Mouse (Mus musculus) limb, embryonic 12.5 days (tissue): ENCODE data around the gene Asb18. TPM values are rescaled to one million over a fixed set of nuclear protein-coding genes. Genes with fewer than 3 reads are reported as not detected.

Experiments used
- ATAC-seq: fragments of 200-750 bp; cut with Nextera tagmentation; 2 replicates; pipeline ENCODE4 v1.8.0; 2017; ENCODE audit warnings: low read depth, moderate TSS enrichment; ENCODE audit not compliant: insufficient number of reproducible peaks, insufficient read depth, low FRiP score, low TSS enrichment
- H3K27ac ChIP-seq: fragments of 300-500 bp; sonication (generic); 2 replicates; pipeline ENCODE4 v1.5.1; 2016; ENCODE audit warnings: mild to moderate bottlenecking, moderate library complexity
- H3K27me3 ChIP-seq: fragments of 300-500 bp; sonication (generic); 2 replicates; pipeline ENCODE4 v1.6.1; 2016; ENCODE audit warnings: mild to moderate bottlenecking, moderate library complexity
- H3K36me3 ChIP-seq: fragments of 300-500 bp; sonication (generic); 2 replicates; pipeline ENCODE4 v1.6.1; 2016; ENCODE audit warnings: mild to moderate bottlenecking, moderate library complexity
- H3K4me1 ChIP-seq: fragments of 300-500 bp; sonication (generic); replicated peaks from 2 replicates; pipeline ENCODE4 v1.6.1; 2016
- H3K4me2 ChIP-seq: fragments of 300-500 bp; sonication (generic); 2 replicates; pipeline ENCODE4 v1.6.1; 2016; ENCODE audit warnings: mild to moderate bottlenecking, moderate library complexity
- H3K4me3 ChIP-seq: fragments of 300-500 bp; sonication (generic); replicated peaks from 2 replicates; pipeline ENCODE4 v1.5.1; 2016; ENCODE audit warnings: mild to moderate bottlenecking
- H3K9ac ChIP-seq: fragments of 300-500 bp; sonication (generic); replicated peaks from 2 replicates; pipeline ENCODE4 v1.6.1; 2016; ENCODE audit warnings: mild to moderate bottlenecking, moderate library complexity
- H3K9me3 ChIP-seq: fragments of 300-500 bp; sonication (generic); 2 replicates; pipeline ENCODE4 v1.6.1; 2016; ENCODE audit warnings: mild to moderate bottlenecking, moderate library complexity
- WGBS: fragments of 180-500 bp; shearing (Covaris S2); methylation state at CpG from one replicate; pipeline ENCODE4 v1.1.7; 2016; 5-methylcytosine and 5-hydroxymethylcytosine counted together
- polyA plus RNA-seq: library from polyadenylated mRNA; unstranded; fragments of >200 nt; fragmentation: Nextera tagmentation; extraction: Ambion mirVana; gene quantifications from 2 replicates; pipeline ENCODE4 v1.2.1, GENCODE M21; 2016

Asb18 gene
- polyA plus RNA-seq, 1 experiment from 2014 or later, result 0.05 TPM

- no peaks in the 10 kb centered on the region for H3K9me3 ChIP-seq
- 2% methylated on average over 15 of the region's 15 CpGs for WGBS
- ATAC-seq, result no peak
- peak overlapping the region; percentile 57 for H3K4me2 ChIP-seq
- peak overlapping the region; percentile 35 for H3K4me3 ChIP-seq
- peaks cover 84% of the 10 kb centered on the region for H3K27me3 ChIP-seq
- no peak overlapping the region for H3K27ac ChIP-seq
- no peaks in the 10 kb centered on the region for H3K36me3 ChIP-seq
- no peak overlapping the region for H3K9ac ChIP-seq
- peaks cover 15% of the 10 kb centered on the region for H3K4me1 ChIP-seq
Measured at GRCm38 (mm10) chr1:89942395-89942976, 72.0 kb downstream of the Asb18 start.

DNA sequence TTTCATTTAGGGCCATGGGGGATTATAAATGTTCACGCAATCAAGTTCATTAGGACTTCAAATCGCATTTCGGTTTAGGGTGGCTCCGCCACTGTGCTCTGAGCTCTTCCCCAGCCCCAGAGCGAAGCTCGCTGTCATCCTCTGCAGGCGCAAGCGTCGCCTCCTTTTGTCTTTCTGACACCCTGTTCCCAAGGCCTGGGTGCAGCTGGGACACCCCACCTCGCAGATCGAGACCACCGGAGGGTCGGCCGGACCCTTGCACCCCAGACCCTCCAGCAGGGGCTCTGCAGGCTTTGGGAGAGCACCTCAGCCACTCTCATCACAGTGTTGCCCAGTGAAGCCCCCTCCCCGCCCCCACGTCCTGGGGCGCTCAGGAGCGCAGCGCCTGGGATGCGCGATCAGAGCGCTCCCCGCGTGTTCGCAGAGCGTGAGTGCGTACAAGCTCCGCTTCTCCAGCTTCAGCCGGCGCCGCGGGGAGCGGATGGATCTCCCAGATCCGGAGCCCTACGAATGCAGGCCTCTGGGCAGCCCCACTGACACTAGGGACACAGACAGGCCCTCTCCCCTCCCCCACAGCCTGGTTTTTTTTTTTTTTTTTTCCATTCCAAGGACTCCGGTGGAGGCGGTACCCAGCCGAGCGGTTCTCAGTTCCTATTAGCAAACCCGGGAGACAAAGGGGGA is 72.6 kb downstream of the Asb18 start:
- Histone ChIP-seq H3K4me1 (peaks cover 15% of the 10 kb centered on the region), H3K27me3 (peaks cover 85% of the 10 kb centered on the region), H3K36me3 (no peaks in the 10 kb centered on the region), H3K9me3 (no peaks in the 10 kb centered on the region), H3K4me2 (peak overlapping the region; percentile 57), H3K4me3 (peak overlapping the region; percentile 35), H3K9ac (peak overlapping the region; percentile 37; the same call in 1 of the 2 replicates), H3K27ac (no peak overlapping the region)
- 0 out of 2 replicates have a peak, but pooled peaks have one; percentile 4 for ATAC-seq
- under 1% methylated on average over 40 of the region's 40 CpGs for WGBS

DNA sequence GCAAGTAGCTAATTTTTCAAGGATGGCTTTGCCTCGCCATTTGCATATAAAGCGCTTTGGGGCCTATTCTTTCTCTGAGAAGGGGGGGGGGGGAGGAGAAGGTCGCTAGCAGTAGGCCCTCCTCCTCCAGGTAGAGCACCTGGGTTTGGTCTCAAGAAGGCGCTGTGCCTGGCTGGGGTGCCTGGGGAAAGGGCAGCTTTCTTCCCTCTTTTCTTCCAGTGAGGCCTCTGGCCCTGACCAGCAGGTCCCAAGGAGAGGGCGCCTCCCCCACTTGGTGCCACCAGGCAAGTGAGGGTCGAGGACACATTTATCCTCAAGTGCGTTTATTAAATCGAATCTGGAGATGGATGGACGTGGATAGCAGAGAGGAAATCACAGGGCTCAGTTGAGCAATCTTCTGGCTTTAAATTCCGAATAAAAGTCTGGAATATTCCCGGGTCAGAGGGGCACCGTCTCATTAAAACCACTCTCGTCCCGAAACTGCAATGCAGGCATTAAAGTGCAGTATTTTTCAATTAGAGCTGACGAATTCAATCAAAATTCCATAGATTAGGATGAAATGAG is 73.4 kb downstream of the Asb18 start:
- no peak overlapping the region for H3K4me2 ChIP-seq
- no peak overlapping the region for H3K27ac ChIP-seq
- no peaks in the 10 kb centered on the region for H3K9me3 ChIP-seq
- H3K4me1 ChIP-seq, result peaks cover 16% of the 10 kb centered on the region
- no peaks in the 10 kb centered on the region for H3K36me3 ChIP-seq
- peaks cover 88% of the 10 kb centered on the region for H3K27me3 ChIP-seq
- ATAC-seq, result no peak
- no peak overlapping the region for H3K9ac ChIP-seq
- no peak overlapping the region for H3K4me3 ChIP-seq
- WGBS, result 7% methylated on average over 15 of the region's 15 CpGs

DNA sequence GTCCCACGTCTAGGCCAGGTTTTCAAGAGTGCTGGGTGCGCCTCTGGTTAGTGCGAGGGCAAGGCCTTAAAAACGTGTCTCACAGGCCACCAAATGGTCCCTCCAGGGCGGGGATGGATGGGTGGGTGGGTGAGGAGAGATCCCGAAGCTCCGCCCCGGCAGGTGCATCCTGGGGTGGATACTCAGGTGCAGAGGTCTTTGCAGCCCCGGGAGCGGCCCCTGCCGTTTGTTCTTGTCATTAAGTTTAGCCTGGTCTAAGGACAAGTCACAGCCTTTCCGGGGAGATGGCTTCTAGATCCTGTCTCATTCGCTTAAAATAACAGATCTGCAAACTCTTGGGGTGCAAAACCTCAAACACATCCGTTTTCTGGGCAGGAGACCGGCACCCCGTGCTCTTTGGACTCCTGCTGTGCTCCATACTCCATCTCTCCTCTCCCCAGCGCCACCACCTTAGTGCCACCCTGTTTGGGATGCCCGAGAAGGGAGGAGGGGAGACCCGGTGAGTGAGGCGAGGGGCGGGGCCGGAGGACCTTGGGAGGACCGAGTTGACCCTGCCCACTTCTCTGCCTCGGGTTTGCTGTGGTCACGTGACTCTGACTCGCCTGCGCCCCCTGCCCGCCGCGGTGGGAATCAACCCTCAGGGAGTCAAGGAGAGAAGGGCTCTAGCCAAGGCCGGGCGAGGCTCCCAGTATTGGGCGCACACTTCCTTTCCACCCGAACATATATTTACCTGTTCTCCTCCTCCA is 74.3 kb downstream of the Asb18 start:
- WGBS, result 1% methylated on average over 34 of the region's 34 CpGs
- Histone ChIP-seq H3K4me2 (peak overlapping the region; percentile 18; the same call in 1 of the 2 replicates), H3K4me1 (peaks cover 23% of the 10 kb centered on the region), H3K27ac (no peak overlapping the region), H3K27me3 (peaks cover 88% of the 10 kb centered on the region), H3K9me3 (no peaks in the 10 kb centered on the region), H3K9ac (no peak overlapping the region), H3K36me3 (no peaks in the 10 kb centered on the region), H3K4me3 (0 out of 2 replicates have a peak overlapping the region, but pooled peaks have one; percentile 12)
- peak; percentile 22; the same call in 1 of the 2 replicates for ATAC-seq

- Histone ChIP-seq H3K36me3 (no peaks in the 10 kb centered on the region), H3K4me1 (peaks cover 23% of the 10 kb centered on the region), H3K4me3 (no peak overlapping the region), H3K27me3 (peaks cover 90% of the 10 kb centered on the region), H3K4me2 (no peak overlapping the region), H3K27ac (no peak overlapping the region), H3K9me3 (no peaks in the 10 kb centered on the region), H3K9ac (no peak overlapping the region)
- ATAC-seq, result no peak
- 30% methylated on average over 16 of the region's 16 CpGs for WGBS
Measured at GRCm38 (mm10) chr1:89939596-89939960, 74.9 kb downstream of the Asb18 start.

DNA sequence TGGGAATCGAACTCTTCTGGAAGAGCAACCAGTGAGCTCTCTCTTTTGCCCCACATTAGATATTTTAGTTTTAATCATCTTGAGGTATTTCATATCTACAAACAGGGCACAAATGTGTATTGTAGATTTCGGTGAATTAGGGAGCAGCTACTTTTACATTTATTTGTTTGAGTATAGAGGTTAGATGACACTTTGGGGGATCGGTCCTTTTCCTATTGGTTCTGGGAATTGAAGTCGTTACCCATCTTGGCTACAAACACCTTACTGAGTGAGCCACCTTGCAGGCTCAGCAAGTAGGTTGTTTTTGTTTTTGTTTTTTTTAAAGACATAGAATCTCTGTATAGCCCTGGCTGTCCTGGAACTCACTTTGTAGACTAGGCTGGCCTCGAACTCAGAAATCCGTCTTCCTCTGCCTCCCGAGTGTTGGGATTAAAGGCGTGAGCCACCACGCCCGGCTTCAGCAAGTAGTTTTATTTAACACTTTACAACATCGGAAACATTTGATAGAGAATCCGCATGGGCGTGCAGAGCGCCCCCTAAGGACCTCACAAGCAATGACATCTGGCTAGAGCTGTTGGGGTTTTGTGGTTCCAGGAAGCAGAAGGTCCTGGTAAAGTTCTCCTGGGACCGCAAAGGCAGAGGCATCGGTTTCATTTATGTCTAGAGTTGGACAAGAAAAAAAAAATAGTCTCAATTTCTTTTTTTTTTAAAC is 75.4 kb downstream of the Asb18 start:
- whole genome bisulfite sequencing, result 29% methylated on average over 16 of the region's 16 CpGs
- H3K9me3 ChIP-seq, result no peaks in the 10 kb centered on the region
- peaks cover 90% of the 10 kb centered on the region for H3K27me3 ChIP-seq
- no peak overlapping the region for H3K9ac ChIP-seq
- no peak overlapping the region for H3K4me3 ChIP-seq
- ATAC-seq, result no peak
- H3K27ac ChIP-seq, result no peak overlapping the region
- H3K4me2 ChIP-seq, result no peak overlapping the region
- peaks cover 28% of the 10 kb centered on the region for H3K4me1 ChIP-seq
- H3K36me3 ChIP-seq, result no peaks in the 10 kb centered on the region

GRCm38 (mm10) chr1:89935493-89936348 is 78.7 kb downstream of the Asb18 start:
- H3K27ac ChIP-seq, result no peak overlapping the region
- H3K4me3 ChIP-seq, result no peak overlapping the region
- no peak overlapping the region for H3K4me2 ChIP-seq
- ATAC-seq, result no peak
- WGBS, result 2% methylated on average over 29 of the region's 29 CpGs
- H3K27me3 ChIP-seq, result peaks cover 94% of the 10 kb centered on the region
- H3K36me3 ChIP-seq, result no peaks in the 10 kb centered on the region
- H3K9ac ChIP-seq, result no peak overlapping the region
- peaks cover 30% of the 10 kb centered on the region for H3K4me1 ChIP-seq
- no peaks in the 10 kb centered on the region for H3K9me3 ChIP-seq

- ATAC-seq, result no peak
- Histone ChIP-seq H3K36me3 (no peaks in the 10 kb centered on the region), H3K9ac (no peak overlapping the region), H3K4me2 (no peak overlapping the region), H3K9me3 (no peaks in the 10 kb centered on the region), H3K27ac (no peak overlapping the region), H3K4me3 (no peak overlapping the region), H3K27me3 (peaks cover 95% of the 10 kb centered on the region), H3K4me1 (peaks cover 39% of the 10 kb centered on the region)
- WGBS, result 3% methylated on average over 19 of the region's 19 CpGs
Measured at GRCm38 (mm10) chr1:89934316-89935260, 79.9 kb downstream of the Asb18 start.

GRCm38 (mm10) chr1:89933786-89934185 is 80.7 kb downstream of the Asb18 start:
- Histone ChIP-seq H3K27ac (no peak overlapping the region), H3K27me3 (peaks cover 95% of the 10 kb centered on the region), H3K9ac (no peak overlapping the region), H3K36me3 (no peaks in the 10 kb centered on the region), H3K9me3 (no peaks in the 10 kb centered on the region), H3K4me1 (peaks cover 45% of the 10 kb centered on the region), H3K4me3 (no peak overlapping the region), H3K4me2 (no peak overlapping the region)
- ATAC-seq, result no peak
- WGBS, result under 1% methylated on average over 21 of the region's 21 CpGs
